Mouse (Mus musculus): ENCODE results near the gene Nhp2. TPM values are rescaled to one million over a fixed set of nuclear protein-coding genes. Genes with fewer than 3 reads are reported as not detected.

Nhp2 gene
- polyA plus RNA-seq, 1 experiment from 2014 or later: 155 TPM

- H3K27me3 ChIP-seq (replicated peaks): no peaks in the 10 kb centered on the region
- H3K4me2 ChIP-seq: no peak overlapping the region
- H3K4me3 ChIP-seq (replicated peaks): no peak overlapping the region
- no peak overlapping the region for H3K9ac ChIP-seq
- H3K27ac ChIP-seq: no peak overlapping the region
- 89% methylated on average over 7 of the region's 7 CpGs for WGBS
- H3K36me3 ChIP-seq: no peaks in the 10 kb centered on the region
- no peaks in the 10 kb centered on the region for H3K9me3 ChIP-seq
- ATAC-seq (ENCODE audit: insufficient read depth, low FRiP score, low read depth): no peak
- H3K4me1 ChIP-seq: no peaks in the 10 kb centered on the region
Measured at GRCm38 (mm10) chr11:51670846-51671245, 51.3 kb downstream of the Nhp2 start.

GRCm38 (mm10) chr11:51671376-51671775 lies 51.8 kb downstream of the Nhp2 start:
- H3K4me2 ChIP-seq: no peak overlapping the region
- ATAC-seq (ENCODE audit: insufficient read depth, low FRiP score, low read depth): no peak
- no peaks in the 10 kb centered on the region for H3K27me3 ChIP-seq (replicated peaks)
- no peak overlapping the region for H3K9ac ChIP-seq
- no peaks in the 10 kb centered on the region for H3K9me3 ChIP-seq
- H3K36me3 ChIP-seq: no peaks in the 10 kb centered on the region
- 87% methylated on average over 2 of the region's 2 CpGs for WGBS
- no peaks in the 10 kb centered on the region for H3K4me1 ChIP-seq
- no peak overlapping the region for H3K4me3 ChIP-seq (replicated peaks)
- H3K27ac ChIP-seq: no peak overlapping the region

- H3K4me2 ChIP-seq: no peak overlapping the region
- 82% methylated on average over 9 of the region's 9 CpGs for WGBS
- no peak overlapping the region for H3K9ac ChIP-seq
- H3K27ac ChIP-seq: no peak overlapping the region
- no peak for ATAC-seq (ENCODE audit: insufficient read depth, low FRiP score, low read depth)
- H3K4me1 ChIP-seq: no peaks in the 10 kb centered on the region
- H3K27me3 ChIP-seq (replicated peaks): no peaks in the 10 kb centered on the region
- H3K36me3 ChIP-seq: no peaks in the 10 kb centered on the region
- no peak overlapping the region for H3K4me3 ChIP-seq (replicated peaks)
- H3K9me3 ChIP-seq: no peaks in the 10 kb centered on the region
Measured at GRCm38 (mm10) chr11:51673291-51673690, 53.8 kb downstream of the Nhp2 start.

Other genes with a start within 250 kb of the Nhp2 start
- gene Phykpl, start 35.0 kb upstream of the Nhp2 start, polyA plus RNA-seq (2015; fragmentation: Nextera tagmentation; extraction: Ambion mirVana): 20.6 and 21.7 TPM in 2 replicates
- 402 and 413 TPM in 2 replicates for gene Hnrnpab, start 12.9 kb upstream of the Nhp2 start, polyA plus RNA-seq (2015; fragmentation: Nextera tagmentation; extraction: Ambion mirVana)
- 39.9 and 43.6 TPM in 2 replicates for gene Rmnd5b, start 16.2 kb downstream of the Nhp2 start, polyA plus RNA-seq (2015; fragmentation: Nextera tagmentation; extraction: Ambion mirVana)
- 19.8 and 21.5 TPM in 2 replicates for gene N4bp3, start 31.1 kb downstream of the Nhp2 start, polyA plus RNA-seq (2015; fragmentation: Nextera tagmentation; extraction: Ambion mirVana)
- gene D930048N14Rik, start 31.2 kb downstream of the Nhp2 start, polyA plus RNA-seq (2015; fragmentation: Nextera tagmentation; extraction: Ambion mirVana): 3.6 and 4.3 TPM in 2 replicates
- 95.8 and 102 TPM in 2 replicates for gene 0610009B22Rik, start 69.1 kb downstream of the Nhp2 start, polyA plus RNA-seq (2015; fragmentation: Nextera tagmentation; extraction: Ambion mirVana)
- gene Sec24a, start 143.9 kb downstream of the Nhp2 start, polyA plus RNA-seq (2015; fragmentation: Nextera tagmentation; extraction: Ambion mirVana): 16.3 and 16.7 TPM in 2 replicates
- 115 and 131 TPM in 2 replicates for gene Sar1b, start 144.0 kb downstream of the Nhp2 start, polyA plus RNA-seq (2015; fragmentation: Nextera tagmentation; extraction: Ambion mirVana)
- gene Jade2, start 237.9 kb downstream of the Nhp2 start, polyA plus RNA-seq (2015; fragmentation: Nextera tagmentation; extraction: Ambion mirVana): 1.4 and 1.5 TPM in 2 replicates

Measured in stomach, embryonic 15.5 days (tissue).